Mouse (Mus musculus): Measurements from ENCODE around the gene Gpx2. TPM values are rescaled to one million over a fixed set of nuclear protein-coding genes. Genes with fewer than 3 reads are reported as not detected.

Gene Gpx2
- polyA plus RNA-seq, 1 experiment from 2014 or later: 0.16 TPM

DNA sequence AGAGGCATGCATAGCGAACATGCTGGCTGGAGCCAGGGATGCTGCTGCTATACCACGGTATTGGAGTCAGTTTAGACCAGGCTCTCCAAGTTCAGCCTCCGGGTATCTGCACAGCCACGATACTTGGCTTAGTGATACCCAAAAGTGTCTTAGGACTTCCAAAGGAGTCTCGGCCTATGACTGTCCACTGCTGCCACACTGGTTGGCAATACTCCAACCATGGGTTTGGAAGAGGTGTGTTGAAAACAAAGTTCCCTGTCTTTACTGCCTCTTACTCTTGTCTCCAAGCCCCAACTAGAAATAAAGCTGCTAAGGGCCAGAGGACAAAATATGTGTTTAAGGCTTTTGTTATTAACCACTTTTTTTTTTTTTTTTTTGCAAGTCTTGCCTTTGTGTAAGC, 15.1 kb upstream of the Gpx2 start:
- Histone ChIP-seq H3K36me3 (replicated peaks; ENCODE audit: insufficient read depth, low read length) (no peaks in the 10 kb centered on the region), H3K9ac (replicated peaks) (no peak overlapping the region), H3K4me1 (ENCODE audit: insufficient read depth) (no peaks in the 10 kb centered on the region), H3K9me3 (ENCODE audit: low read length) (no peaks in the 10 kb centered on the region), H3K27ac (ENCODE audit: low read depth) (no peak overlapping the region), H3K27me3 (ENCODE audit: insufficient read depth, low read length) (no peaks in the 10 kb centered on the region), H3K4me2 (ENCODE audit: low read depth, low read length) (no peak overlapping the region), H3K4me3 (ENCODE audit: low read depth, low read length) (no peak overlapping the region)
- ATAC-seq: no peak
- WGBS (ENCODE audit: insufficient replicate concordance): 84% methylated on average over 5 of the region's 5 CpGs
- DNase-seq: no peak
- TF ChIP-seq CTCF (IDR thresholded peaks at IDR 0.05; ENCODE audit: low read depth) (no peak), EP300 (IDR thresholded peaks at IDR 0.05; ENCODE audit: low read depth) (no peak)

DNA sequence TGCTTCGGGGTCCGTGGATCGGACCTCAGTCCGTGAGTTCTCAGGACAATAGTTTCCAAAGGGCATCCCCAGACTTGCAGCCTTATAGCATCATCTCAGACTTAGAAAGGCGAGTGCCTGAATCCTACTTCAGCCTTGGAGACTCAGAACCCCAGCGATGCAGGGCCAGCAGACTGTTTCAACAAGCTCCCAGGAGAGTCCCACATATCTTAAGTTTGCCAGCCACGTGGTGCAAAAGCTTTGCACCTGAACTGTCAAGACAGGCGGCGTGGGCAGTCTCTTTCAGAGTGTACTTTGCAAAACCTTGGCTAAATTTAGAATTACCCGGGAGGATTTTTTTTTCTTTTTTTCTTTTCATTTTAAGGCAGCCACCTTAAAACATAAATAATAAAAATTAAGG, 12.4 kb upstream of the Gpx2 start:
- no peak overlapping the region for H3K9ac ChIP-seq (replicated peaks)
- DNase-seq (no peak), ATAC-seq (no peak)
- no peaks in the 10 kb centered on the region for H3K27me3 ChIP-seq (ENCODE audit: insufficient read depth, low read length)
- TF ChIP-seq CTCF (IDR thresholded peaks at IDR 0.05; ENCODE audit: low read depth) (no peak), EP300 (IDR thresholded peaks at IDR 0.05; ENCODE audit: low read depth) (no peak)
- H3K4me1 ChIP-seq (ENCODE audit: insufficient read depth): no peaks in the 10 kb centered on the region
- WGBS (ENCODE audit: insufficient replicate concordance): 71% methylated on average over 10 of the region's 10 CpGs
- H3K36me3 ChIP-seq (replicated peaks; ENCODE audit: insufficient read depth, low read length): no peaks in the 10 kb centered on the region
- no peak overlapping the region for H3K4me3 ChIP-seq (ENCODE audit: low read depth, low read length)
- H3K4me2 ChIP-seq (ENCODE audit: low read depth, low read length): no peak overlapping the region
- H3K27ac ChIP-seq (ENCODE audit: low read depth): no peak overlapping the region
- H3K9me3 ChIP-seq (ENCODE audit: low read length): no peaks in the 10 kb centered on the region

DNA sequence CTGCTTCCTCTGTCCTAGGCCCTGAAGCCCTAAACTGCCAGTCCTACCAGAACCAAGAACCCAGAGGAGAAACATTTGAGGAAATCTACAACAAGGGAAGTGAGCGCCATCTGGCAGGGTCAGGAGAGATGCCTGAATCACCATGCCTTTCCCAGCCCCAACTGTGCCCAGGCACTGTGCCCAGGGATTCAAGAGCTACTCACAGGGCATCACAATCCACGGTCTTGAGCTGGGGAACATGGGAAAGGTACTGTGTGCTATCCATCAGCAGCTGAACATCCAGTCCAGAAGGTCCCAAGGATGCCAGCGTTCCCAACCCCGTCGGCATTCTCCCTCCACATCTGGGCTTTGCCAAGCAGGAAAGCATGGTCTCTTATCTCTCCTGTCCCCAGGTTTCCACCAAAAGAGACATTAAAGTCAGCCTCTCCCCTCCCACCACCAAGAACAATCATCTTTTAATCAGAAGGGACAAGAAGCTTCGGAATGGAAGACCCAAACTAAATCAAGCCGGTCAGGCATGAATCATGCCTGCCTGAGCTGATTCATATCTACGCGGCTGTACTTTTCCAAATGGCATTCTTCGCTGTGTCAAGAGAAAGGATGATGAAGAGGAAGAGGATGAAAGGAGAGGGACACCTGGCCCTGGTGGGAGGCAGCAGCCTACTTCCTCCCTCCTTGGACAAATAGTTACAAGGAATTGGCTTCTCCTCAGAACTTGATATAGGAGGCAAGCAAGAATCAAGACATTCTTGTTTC, 9.9 kb upstream of the Gpx2 start:
- H3K27ac ChIP-seq (ENCODE audit: low read depth): no peak overlapping the region
- no peaks in the 10 kb centered on the region for H3K27me3 ChIP-seq (ENCODE audit: insufficient read depth, low read length)
- TF ChIP-seq EP300 (IDR thresholded peaks at IDR 0.05; ENCODE audit: low read depth) (no peak), CTCF (IDR thresholded peaks at IDR 0.05; ENCODE audit: low read depth) (no peak)
- H3K9ac ChIP-seq (replicated peaks): no peak overlapping the region
- 88% methylated on average over 10 of the region's 10 CpGs for WGBS (ENCODE audit: insufficient replicate concordance)
- no peaks in the 10 kb centered on the region for H3K36me3 ChIP-seq (replicated peaks; ENCODE audit: insufficient read depth, low read length)
- H3K4me3 ChIP-seq (ENCODE audit: low read depth, low read length): no peak overlapping the region
- H3K4me2 ChIP-seq (ENCODE audit: low read depth, low read length): no peak overlapping the region
- H3K9me3 ChIP-seq (ENCODE audit: low read length): no peaks in the 10 kb centered on the region
- ATAC-seq (no peak), DNase-seq (no peak)
- H3K4me1 ChIP-seq (ENCODE audit: insufficient read depth): no peaks in the 10 kb centered on the region

DNA sequence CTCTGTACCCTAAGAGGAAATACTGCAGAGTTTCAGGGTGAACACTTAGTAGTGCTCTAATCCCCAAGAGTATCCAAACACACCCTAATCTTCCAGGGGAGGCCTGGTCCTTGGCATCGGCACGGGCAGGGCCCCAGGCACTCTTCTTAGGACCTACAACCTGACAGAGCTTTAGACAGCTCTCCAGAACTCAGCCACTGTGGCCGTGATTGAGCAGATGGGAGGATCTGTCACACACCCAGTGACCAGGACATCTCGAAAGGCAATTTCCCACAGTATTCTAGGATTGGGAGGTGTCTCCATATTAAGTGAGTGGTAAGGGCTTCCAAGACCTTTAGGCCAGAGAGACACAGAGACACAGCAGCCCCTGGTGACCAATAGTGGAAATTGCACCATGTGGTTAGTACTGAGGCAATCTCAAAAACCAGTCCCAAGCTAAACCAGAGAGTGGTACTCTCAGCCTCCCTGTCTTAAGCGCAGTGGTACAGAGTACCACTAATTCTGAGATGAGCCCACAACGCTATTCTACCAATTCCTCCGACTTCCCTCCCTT, 8.4 kb upstream of the Gpx2 start:
- Histone ChIP-seq H3K36me3 (replicated peaks; ENCODE audit: insufficient read depth, low read length) (no peaks in the 10 kb centered on the region), H3K27ac (ENCODE audit: low read depth) (no peak overlapping the region), H3K4me1 (ENCODE audit: insufficient read depth) (no peaks in the 10 kb centered on the region), H3K9ac (replicated peaks) (no peak overlapping the region), H3K9me3 (ENCODE audit: low read length) (no peaks in the 10 kb centered on the region), H3K4me3 (ENCODE audit: low read depth, low read length) (no peak overlapping the region), H3K27me3 (ENCODE audit: insufficient read depth, low read length) (no peaks in the 10 kb centered on the region), H3K4me2 (ENCODE audit: low read depth, low read length) (no peak overlapping the region)
- TF ChIP-seq EP300 (IDR thresholded peaks at IDR 0.05; ENCODE audit: low read depth) (no peak), CTCF (IDR thresholded peaks at IDR 0.05; ENCODE audit: low read depth) (peak; percentile 87)
- DNase-seq (peak; percentile 51), ATAC-seq (no peak)
- WGBS (ENCODE audit: insufficient replicate concordance): 51% methylated on average over 7 of the region's 7 CpGs

DNA sequence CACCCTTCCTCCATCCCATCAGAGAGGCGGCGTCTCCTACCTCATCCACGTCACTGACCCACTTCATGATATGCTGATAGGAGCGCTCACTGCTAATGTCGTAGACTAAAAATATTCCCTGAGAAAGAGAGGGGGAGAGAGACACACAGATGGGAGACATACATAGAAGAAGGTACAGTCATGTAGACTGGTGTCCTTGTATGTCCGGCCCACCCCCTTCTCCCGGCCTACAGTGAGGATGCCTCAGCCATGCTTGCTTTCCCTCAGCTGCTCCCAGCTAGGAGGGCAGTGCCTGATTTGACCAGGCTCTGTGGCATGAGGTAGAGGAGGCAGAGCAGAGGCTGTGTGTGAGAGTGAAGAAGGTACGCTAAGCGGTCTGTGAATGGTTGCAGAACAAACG, 7.7 kb upstream of the Gpx2 start:
- WGBS (ENCODE audit: insufficient replicate concordance): 80% methylated on average over 10 of the region's 10 CpGs
- no peaks in the 10 kb centered on the region for H3K36me3 ChIP-seq (replicated peaks; ENCODE audit: insufficient read depth, low read length)
- H3K9ac ChIP-seq (replicated peaks): no peak overlapping the region
- H3K4me1 ChIP-seq (ENCODE audit: insufficient read depth): no peaks in the 10 kb centered on the region
- no peak overlapping the region for H3K4me2 ChIP-seq (ENCODE audit: low read depth, low read length)
- H3K4me3 ChIP-seq (ENCODE audit: low read depth, low read length): no peak overlapping the region
- H3K27me3 ChIP-seq (ENCODE audit: insufficient read depth, low read length): 0 out of 2 replicates have a peak, but pooled peaks cover 3% of the 10 kb centered on the region
- DNase-seq (no peak), ATAC-seq (no peak)
- H3K27ac ChIP-seq (ENCODE audit: low read depth): no peak overlapping the region
- no peak for TF ChIP-seq CTCF (IDR thresholded peaks at IDR 0.05; ENCODE audit: low read depth)
- TF ChIP-seq EP300 (IDR thresholded peaks at IDR 0.05; ENCODE audit: low read depth): no peak
- no peaks in the 10 kb centered on the region for H3K9me3 ChIP-seq (ENCODE audit: low read length)

DNA sequence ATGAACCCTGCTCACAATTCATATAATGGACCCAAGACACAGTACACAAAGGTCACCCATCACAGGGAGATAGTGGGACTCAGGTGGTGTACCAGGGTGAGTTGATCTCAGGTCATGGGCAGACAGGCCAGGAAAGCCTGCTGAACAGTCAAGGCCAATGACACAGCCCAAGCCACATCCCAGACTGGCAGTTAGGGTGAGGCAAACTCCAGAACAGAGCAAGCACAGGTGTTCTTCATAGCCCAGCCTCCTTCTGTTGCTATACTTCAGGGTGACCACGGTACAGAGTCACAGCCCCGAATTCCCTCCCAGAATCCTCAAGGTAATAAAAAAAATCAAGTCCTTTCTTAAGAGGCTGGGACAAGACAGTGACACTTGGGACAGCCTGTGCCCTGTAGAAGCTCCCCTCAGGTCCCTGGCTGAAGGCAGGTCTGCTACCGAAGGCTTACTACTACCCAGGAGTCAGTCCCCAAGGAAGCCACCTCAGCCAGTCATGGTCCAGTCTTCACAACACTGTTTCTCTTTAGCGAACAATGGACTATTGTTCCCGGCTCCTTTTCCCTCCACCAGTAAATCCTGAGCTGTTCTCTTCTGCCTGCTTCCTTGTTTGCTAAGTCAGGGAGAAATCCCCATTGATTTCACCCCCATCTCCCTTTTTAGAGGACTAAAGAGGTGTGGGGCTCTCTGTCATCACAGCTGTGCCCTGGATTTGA, 2.8 kb upstream of the Gpx2 start:
- DNase-seq (no peak), ATAC-seq (no peak)
- no peaks in the 10 kb centered on the region for H3K36me3 ChIP-seq (replicated peaks; ENCODE audit: insufficient read depth, low read length)
- H3K9ac ChIP-seq (replicated peaks): no peak overlapping the region
- H3K9me3 ChIP-seq (ENCODE audit: low read length): no peaks in the 10 kb centered on the region
- H3K4me1 ChIP-seq (ENCODE audit: insufficient read depth): no peaks in the 10 kb centered on the region
- WGBS (ENCODE audit: insufficient replicate concordance): 53% methylated on average over 5 of the region's 5 CpGs
- no peak overlapping the region for H3K4me3 ChIP-seq (ENCODE audit: low read depth, low read length)
- 0 out of 2 replicates have a peak, but pooled peaks cover 3% of the 10 kb centered on the region for H3K27me3 ChIP-seq (ENCODE audit: insufficient read depth, low read length)
- H3K27ac ChIP-seq (ENCODE audit: low read depth): no peak overlapping the region
- TF ChIP-seq EP300 (IDR thresholded peaks at IDR 0.05; ENCODE audit: low read depth): no peak
- TF ChIP-seq CTCF (IDR thresholded peaks at IDR 0.05; ENCODE audit: low read depth): no peak
- no peak overlapping the region for H3K4me2 ChIP-seq (ENCODE audit: low read depth, low read length)

Data from liver, postnatal 0 days (tissue).